Mouse (Mus musculus): ENCODE measurements around the gene Gm20388. TPM values are rescaled to one million over a fixed set of nuclear protein-coding genes. Genes with fewer than 3 reads are reported as not detected.

Gm20388 gene
- total RNA-seq, 1 experiment from 2014 or later: 35.7 TPM

- ATAC-seq (replicated peaks; ENCODE audit: low read depth, poor library complexity, severe bottlenecking): peak; percentile 52
Observed at GRCm38 (mm10) chr8:122444058-122444748, 2533.6 kb downstream of the Gm20388 start.

DNA sequence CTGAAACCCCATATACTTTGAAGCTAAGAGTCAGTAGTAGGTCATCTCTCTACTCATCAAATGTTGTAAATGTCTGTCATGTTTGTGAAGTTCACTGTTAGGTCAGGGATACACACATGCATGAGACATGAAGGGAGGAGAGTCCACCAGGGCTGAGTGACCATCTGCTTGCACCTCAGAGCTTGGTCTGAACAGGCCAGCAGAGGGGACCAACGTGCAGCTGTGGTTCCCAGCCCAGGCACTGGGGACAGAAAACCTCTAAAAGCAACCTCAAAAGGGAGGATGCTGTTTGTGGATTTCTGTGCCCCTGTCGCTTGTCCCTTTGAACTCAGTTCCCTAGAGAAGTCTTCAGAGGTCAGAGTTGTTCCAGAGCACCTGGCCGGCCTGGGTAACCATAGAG, 2534.6 kb downstream of the Gm20388 start:
- no peak for ATAC-seq (replicated peaks; ENCODE audit: low read depth, poor library complexity, severe bottlenecking)

DNA sequence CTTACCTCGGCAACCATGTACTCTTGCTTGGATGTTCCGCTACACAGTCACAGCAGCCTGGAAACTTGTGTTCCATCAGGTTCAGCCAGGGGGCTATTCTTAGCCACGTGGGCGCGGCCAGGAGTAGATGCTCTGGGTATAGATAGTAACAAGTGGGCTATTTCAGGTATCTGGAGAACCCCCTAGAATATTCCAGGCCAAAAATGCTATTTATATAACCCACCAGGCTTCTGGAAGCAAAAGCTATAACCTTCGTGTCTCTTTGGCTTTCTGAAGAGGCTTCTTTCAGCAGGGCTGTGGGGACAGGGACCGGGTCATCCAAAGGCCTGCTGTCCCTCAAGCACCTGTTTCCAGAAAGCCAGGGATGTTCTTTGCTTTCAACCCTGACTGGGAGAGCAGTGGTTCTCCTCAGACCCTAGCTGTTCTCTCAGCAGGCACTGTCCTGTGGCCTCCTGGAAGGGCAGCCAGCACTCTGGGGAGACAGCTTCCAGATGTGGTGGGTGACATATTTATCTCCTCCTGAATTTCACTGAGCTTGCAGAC, 2540.6 kb downstream of the Gm20388 start:
- no peak for ATAC-seq (replicated peaks; ENCODE audit: low read depth, poor library complexity, severe bottlenecking)

DNA sequence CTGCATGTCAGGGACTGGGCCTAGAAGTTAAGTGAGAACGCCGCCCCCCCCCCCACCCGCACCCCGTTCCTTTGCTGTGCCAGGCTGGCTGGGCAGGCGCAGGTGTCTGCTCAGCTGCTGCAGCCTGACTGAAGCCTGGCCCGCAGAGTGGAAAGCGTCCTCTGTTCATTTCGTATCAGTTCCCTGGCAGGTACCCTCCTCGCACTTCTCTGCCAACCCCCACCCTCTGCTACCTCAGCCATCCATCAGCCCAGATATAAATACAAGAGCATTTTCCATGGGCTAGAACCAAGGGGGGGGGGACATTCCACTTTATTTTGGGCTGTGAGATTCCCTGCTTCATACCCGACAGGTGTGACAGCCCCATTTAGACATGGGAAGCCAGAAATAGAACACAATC, 2541.5 kb downstream of the Gm20388 start:
- ATAC-seq (replicated peaks; ENCODE audit: low read depth, poor library complexity, severe bottlenecking): no peak

DNA sequence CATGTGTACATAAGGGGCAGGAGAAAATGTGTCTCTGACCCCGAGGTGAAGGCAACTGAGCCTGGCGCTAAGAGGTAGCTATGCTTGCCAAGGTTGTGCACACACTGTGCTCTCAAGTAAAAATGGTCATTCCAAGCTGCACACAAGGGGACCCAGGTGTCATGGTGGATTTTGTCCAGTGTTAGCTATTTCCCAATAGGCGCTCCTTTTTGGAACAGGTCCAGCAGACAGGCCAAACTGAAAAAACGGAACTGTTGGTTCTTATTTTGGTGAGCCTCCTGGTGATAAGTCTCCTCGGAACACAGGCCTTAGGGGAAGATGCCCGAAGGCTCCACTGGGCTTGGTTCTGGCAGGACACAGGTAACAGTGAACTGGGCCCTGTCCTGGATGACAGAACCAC, 2543.8 kb downstream of the Gm20388 start:
- peak; percentile 34 for ATAC-seq (replicated peaks; ENCODE audit: low read depth, poor library complexity, severe bottlenecking)

DNA sequence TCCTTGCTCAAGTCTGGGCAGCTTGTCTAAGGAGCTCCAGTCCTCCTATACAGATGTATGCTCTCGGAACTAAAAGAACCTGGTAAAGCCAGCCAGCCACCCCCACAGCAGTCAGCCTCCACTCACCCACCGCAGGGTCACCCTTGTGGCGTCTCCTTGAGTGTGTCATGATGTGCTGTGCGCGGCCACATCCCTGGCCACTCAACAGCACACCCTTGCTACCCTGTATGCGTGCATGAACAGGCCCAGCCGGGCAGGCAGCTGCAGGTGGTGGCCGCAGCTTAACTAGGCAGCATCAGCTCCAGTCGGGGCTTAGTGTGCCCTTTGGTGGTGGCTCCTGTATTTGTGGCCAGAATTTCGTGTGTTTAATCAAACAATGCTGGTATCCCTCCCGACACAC, 2546.5 kb downstream of the Gm20388 start:
- ATAC-seq (replicated peaks; ENCODE audit: low read depth, poor library complexity, severe bottlenecking): no peak

- ATAC-seq (replicated peaks; ENCODE audit: low read depth, poor library complexity, severe bottlenecking): no peak
Observed at GRCm38 (mm10) chr8:122459218-122459900, 2548.7 kb downstream of the Gm20388 start.

GRCm38 (mm10) chr8:122459990-122460389, 2549.3 kb downstream of the Gm20388 start:
- ATAC-seq (replicated peaks; ENCODE audit: low read depth, poor library complexity, severe bottlenecking): no peak

- ATAC-seq (replicated peaks; ENCODE audit: low read depth, poor library complexity, severe bottlenecking): peak; percentile 26
Observed at GRCm38 (mm10) chr8:122460524-122461472, 2550.2 kb downstream of the Gm20388 start, which contains the start of gene Snai3. TSS of gene Snai3 (minus strand) at chr8:122460733.

- no peak for ATAC-seq (replicated peaks; ENCODE audit: low read depth, poor library complexity, severe bottlenecking)
Observed at GRCm38 (mm10) chr8:122461473-122462148, 2551.0 kb downstream of the Gm20388 start.

GRCm38 (mm10) chr8:122462510-122462909, 2551.9 kb downstream of the Gm20388 start:
- ATAC-seq (replicated peaks; ENCODE audit: low read depth, poor library complexity, severe bottlenecking): no peak

DNA sequence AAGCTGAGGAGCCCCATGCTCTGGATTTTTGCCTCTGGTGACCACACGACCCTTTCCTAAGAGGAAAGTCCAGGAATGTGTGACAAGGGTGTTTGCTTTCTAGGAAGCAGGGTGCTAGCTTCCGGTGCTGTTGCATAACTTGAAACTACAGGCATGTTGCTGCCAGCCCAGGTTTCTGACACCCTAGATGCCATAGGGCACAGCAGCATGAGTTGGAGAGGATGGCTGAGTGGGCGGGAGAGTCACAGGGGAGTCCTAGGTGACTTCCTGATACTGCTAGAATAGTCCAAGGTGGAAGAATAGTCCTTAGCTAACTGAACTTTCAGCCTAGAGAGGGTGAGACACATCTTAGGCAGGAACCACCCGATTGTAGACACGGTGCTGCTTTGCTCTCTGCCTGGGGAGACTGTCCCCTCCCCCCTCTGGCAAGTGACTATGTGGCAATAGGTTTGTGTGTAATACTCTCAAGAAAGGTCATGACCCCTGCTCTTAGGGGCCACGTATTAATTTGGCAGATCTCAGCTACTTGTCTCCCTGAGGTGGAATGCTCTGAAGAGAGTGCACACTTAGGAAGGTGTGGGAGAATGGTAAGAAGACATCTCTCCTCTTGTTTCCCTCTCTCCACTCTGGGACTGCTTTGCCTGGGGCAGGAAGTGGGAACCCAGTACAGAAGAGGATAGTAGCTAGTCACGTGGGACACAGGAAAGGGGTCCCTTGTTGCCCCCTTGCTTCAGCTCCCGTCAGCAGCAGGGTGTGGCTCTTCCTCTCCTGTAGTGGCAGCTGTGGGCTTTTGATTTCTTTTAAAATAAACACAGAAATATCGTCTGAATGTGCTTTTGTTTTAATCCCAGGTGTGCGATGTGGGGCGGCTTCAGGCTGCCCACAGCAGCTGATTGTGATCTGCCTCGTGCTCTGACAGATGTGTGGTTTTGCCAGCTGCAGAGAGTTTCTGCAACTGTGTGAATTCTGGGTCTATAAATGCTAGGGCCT, 2553.3 kb downstream of the Gm20388 start:
- ATAC-seq (replicated peaks; ENCODE audit: low read depth, poor library complexity, severe bottlenecking): peak; percentile 30; the same call in 1 of the 2 replicates

GRCm38 (mm10) chr8:122464985-122465384, 2554.3 kb downstream of the Gm20388 start:
- ATAC-seq (replicated peaks; ENCODE audit: low read depth, poor library complexity, severe bottlenecking): no peak

DNA sequence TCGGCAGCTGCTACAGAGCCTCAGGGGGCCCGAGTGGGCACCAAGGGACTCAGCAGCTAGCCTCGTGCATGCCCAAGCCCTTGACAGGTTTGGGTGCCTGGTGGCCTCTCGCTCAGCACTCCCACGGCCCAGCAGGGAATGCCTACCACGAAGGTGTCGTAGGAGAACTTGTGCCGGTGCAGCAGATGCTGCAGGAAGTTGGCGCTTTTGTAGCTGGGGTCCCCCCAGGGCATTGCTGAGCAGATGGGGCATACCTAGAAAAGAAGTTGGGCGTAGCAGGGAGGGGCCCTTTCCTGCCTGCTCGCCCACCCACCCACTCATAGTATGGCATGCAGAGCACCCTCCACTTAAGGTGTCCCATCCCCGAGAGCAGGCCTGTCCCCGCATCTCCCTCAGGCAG, 2557.2 kb downstream of the Gm20388 start:
- no peak for ATAC-seq (replicated peaks; ENCODE audit: low read depth, poor library complexity, severe bottlenecking)

- no peak for ATAC-seq (replicated peaks; ENCODE audit: low read depth, poor library complexity, severe bottlenecking)
Observed at GRCm38 (mm10) chr8:122469407-122469806, 2558.8 kb downstream of the Gm20388 start.

DNA sequence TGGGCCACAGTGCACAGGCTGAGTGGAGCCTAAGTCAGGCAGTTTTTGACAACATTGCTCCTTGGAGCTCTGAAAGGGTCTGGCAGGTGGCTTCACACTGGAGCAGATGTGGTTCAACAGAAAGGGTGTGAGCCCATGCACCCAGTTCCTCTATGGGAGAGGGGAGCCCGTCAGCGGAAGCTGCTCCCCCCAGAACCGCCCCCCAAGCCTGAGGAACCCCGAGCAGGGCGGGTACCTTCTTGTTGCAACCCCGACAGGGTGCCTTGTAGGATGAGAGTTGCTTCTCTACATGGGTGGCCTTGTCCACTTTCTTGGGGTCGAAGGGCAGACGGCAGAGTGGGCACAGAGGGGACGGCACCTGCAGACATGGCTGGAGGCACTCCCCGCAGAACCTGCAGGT, 2559.3 kb downstream of the Gm20388 start:
- ATAC-seq (replicated peaks; ENCODE audit: low read depth, poor library complexity, severe bottlenecking): 0 out of 2 replicates have a peak, but pooled peaks have one; percentile 17

- 0 out of 2 replicates have a peak, but pooled peaks have one; percentile 26 for ATAC-seq (replicated peaks; ENCODE audit: low read depth, poor library complexity, severe bottlenecking)
Observed at GRCm38 (mm10) chr8:122470691-122471090, 2560.1 kb downstream of the Gm20388 start.

DNA sequence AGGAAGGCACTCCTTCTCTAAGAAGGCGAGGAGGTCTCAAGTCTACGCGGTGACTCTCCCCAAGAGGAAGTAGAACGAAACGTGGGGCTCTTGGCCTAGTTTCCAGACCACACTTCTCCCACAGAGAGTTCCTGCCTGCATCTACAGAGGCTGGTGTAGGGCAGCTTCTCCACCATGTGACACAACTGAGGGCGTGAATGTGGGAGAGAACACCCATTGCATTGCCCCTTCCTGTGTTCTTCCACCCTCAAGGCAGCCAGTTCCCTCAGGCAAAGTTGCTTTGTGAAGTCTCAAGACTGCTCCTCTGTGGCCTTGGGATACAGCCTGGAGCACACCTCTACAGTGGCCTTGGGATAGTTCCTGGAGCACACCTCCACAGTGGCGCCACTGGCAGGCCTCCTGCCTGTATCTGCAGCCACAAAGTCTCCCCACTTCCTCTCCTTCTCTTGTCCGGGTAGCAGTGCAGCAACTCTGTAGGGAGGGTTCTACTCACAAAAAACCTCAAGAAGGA, 2563.3 kb downstream of the Gm20388 start:
- ATAC-seq (replicated peaks; ENCODE audit: low read depth, poor library complexity, severe bottlenecking): peak; percentile 64

Measured in common myeloid progenitor, adult 5-6 weeks (primary cell).